Mouse (Mus musculus) frontal cortex, postnatal 25 days (tissue): Measurements from ENCODE around the gene Hnrnpu.
A peak's percentile ranks its signal among the peaks of the same experiment; 100 is the strongest.
"Not testable (repeated sequence)": the region's sequence is repeated elsewhere in the genome, so short reads cannot be mapped to it uniquely, and the experiment has no call there.

Source experiments
- DNase-seq, 2 experiments: peaks; one replicate each; pipeline ENCODE4 v3.0.0; 2022; ENCODE audit warnings: low spot score in 2 of 2

Gene Hnrnpu

GRCm38 (mm10) chr1:178337551-178338317 lies at the start of gene Hnrnpu:
TSS of gene Hnrnpu (minus strand) at chr1:178337797.
- peak; percentile 93 to 95 for DNase-seq

- no peak for DNase-seq
Observed at GRCm38 (mm10) chr1:178382165-178382564, 44.6 kb upstream of the Hnrnpu start.

GRCm38 (mm10) chr1:178379224-178379623 lies 41.6 kb upstream of the Hnrnpu start:
- no peak for DNase-seq

- no peak for DNase-seq
Observed at GRCm38 (mm10) chr1:178378115-178378514, 40.5 kb upstream of the Hnrnpu start.

GRCm38 (mm10) chr1:178376907-178377306 lies 39.3 kb upstream of the Hnrnpu start:
- no peak for DNase-seq

GRCm38 (mm10) chr1:178376061-178376460 lies 38.5 kb upstream of the Hnrnpu start:
- no peak for DNase-seq

- DNase-seq = no peak
Observed at GRCm38 (mm10) chr1:178375381-178375780, 37.8 kb upstream of the Hnrnpu start.

- no peak for DNase-seq
Observed at GRCm38 (mm10) chr1:178372681-178373080, 35.1 kb upstream of the Hnrnpu start.

- no peak for DNase-seq
Observed at GRCm38 (mm10) chr1:178369272-178369651, 31.7 kb upstream of the Hnrnpu start.

- peak; percentile 86 to 88 for DNase-seq
Observed at GRCm38 (mm10) chr1:178368548-178369271, 31.1 kb upstream of the Hnrnpu start.

- DNase-seq = no peak
Observed at GRCm38 (mm10) chr1:178368121-178368520, 30.5 kb upstream of the Hnrnpu start.

GRCm38 (mm10) chr1:178365171-178365570 lies 27.6 kb upstream of the Hnrnpu start:
- DNase-seq = no peak

- DNase-seq = no peak
Observed at GRCm38 (mm10) chr1:178360702-178361101, 23.1 kb upstream of the Hnrnpu start.

- no peak for DNase-seq
Observed at GRCm38 (mm10) chr1:178360264-178360663, 22.7 kb upstream of the Hnrnpu start.

- peak; percentile 31 to 41 for DNase-seq
Observed at GRCm38 (mm10) chr1:178357776-178358710, 20.4 kb upstream of the Hnrnpu start.

- DNase-seq = no peak
Observed at GRCm38 (mm10) chr1:178354576-178354975, 17.0 kb upstream of the Hnrnpu start.

- DNase-seq = no peak
Observed at GRCm38 (mm10) chr1:178351643-178352042, 14.0 kb upstream of the Hnrnpu start.

GRCm38 (mm10) chr1:178350792-178351191 lies 13.2 kb upstream of the Hnrnpu start:
- DNase-seq = no peak

GRCm38 (mm10) chr1:178344071-178344805 lies 6.6 kb upstream of the Hnrnpu start:
- not testable (repeated sequence) for DNase-seq

GRCm38 (mm10) chr1:178342612-178343011 lies 5.0 kb upstream of the Hnrnpu start:
- DNase-seq = no peak

GRCm38 (mm10) chr1:178342063-178342462 lies 4.5 kb upstream of the Hnrnpu start:
- DNase-seq = no peak
